Mouse (Mus musculus): ENCODE data around the gene Elp1. TPM values are rescaled to one million over a fixed set of nuclear protein-coding genes. Genes with fewer than 3 reads are reported as not detected.

Gene Elp1
- polyA plus RNA-seq (2017; shearing (Covaris generic)), result 34.0 TPM

GRCm38 (mm10) chr4:56801907-56802668 lies at the start of gene Elp1, which contains the start of gene Fam206a:
Gene Elp1, minus strand, starts transcription at chr4:56802331.
Gene Fam206a, plus strand, starts transcription at chr4:56802345.

GRCm38 (mm10) chr4:56743363-56744195 lies 58.6 kb downstream of the Elp1 start, which contains the start of gene Actl7a:
Gene Actl7a, plus strand, starts transcription at chr4:56743413.

GRCm38 (mm10) chr4:56741041-56741493 lies 61.1 kb downstream of the Elp1 start, which contains the start of gene Actl7b:
Gene Actl7b, minus strand, starts transcription at chr4:56741443.

DNA sequence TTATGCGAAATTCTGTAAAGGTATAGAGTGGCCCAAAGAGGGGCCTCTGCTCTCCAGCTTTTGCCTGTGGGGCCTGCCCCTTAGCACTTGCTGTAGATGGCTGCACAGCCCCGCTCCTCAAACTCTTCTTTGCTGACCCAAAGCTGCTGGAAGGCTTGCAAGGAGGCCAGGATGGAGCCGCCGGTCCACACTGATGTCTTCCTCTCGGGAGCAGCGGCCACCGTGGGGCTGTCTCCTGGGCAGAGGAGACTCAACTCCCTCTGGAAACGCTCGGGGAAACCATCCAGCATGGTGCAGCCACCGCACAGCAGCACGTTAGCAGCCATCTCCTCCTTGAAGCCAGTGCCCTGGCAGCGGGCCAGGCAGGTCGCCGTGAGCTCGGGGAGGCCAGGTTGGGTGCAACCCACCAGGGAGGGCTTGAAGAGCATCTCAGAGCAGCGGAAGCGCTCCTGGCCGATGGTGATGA lies 62.1 kb downstream of the Elp1 start, which contains the start of gene Gm26657:
Gene Gm26657, plus strand, starts transcription at position 51 of the 466 bp plus-strand sequence.

Other genes with a start within 250 kb of the Elp1 start
- gene Gm26657, start 62.3 kb downstream of the Elp1 start, polyA plus RNA-seq (2017; shearing (Covaris generic)), result not detected
- not detected for gene Actl7b, start 60.9 kb downstream of the Elp1 start, polyA plus RNA-seq (2017; shearing (Covaris generic))
- gene Actl7a, start 58.9 kb downstream of the Elp1 start, polyA plus RNA-seq (2017; shearing (Covaris generic)), result not detected
- 19.7 TPM for gene Fam206a, start within 50 bp of the Elp1 start, polyA plus RNA-seq (2017; shearing (Covaris generic))
- 1.5 TPM for gene Ctnnal1, start 62.9 kb upstream of the Elp1 start, polyA plus RNA-seq (2017; shearing (Covaris generic))
- 15.1 TPM for gene Tmem245, start 145.1 kb upstream of the Elp1 start, polyA plus RNA-seq (2017; shearing (Covaris generic))
- not detected for gene Frrs1l, start 188.1 kb upstream of the Elp1 start, polyA plus RNA-seq (2017; shearing (Covaris generic))

Measured in CD4-positive, CD25-positive, alpha-beta regulatory T cell (primary cell).